Mouse (Mus musculus): Measurements from ENCODE around the gene Erg.

Erg gene

DNA sequence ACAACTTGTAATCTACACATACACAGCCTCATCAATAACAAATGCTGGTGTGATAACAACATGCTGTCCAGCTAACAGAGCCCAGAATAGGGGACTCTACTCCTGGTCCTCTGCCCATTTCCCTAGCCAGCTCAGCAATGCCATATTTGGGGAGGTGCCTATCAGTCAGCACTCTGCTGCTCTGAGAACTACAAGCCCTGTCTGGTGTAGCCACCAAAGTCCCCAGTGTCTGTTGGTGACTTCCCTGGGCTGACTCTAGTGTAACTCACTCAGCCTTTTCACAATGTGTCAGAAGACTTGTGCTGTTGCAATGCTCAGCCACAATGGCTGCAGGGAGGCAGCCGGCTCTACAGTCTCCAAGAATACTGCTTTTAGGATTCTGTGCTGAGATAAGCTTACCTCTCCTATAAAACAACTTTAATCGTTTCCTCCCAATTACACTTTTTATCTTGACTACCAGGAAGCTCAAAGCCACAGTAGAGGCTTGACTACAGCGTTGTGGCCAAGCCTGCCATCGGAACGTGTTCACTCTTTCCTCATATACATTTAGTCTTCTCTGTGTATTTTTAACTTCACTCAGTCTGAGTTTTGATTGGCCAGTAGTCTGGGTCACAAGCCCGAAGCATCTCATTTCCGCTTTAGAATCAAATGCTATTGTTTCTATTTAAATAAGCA is 201.0 kb downstream of the Erg start:
- no peak for DNase-seq

DNA sequence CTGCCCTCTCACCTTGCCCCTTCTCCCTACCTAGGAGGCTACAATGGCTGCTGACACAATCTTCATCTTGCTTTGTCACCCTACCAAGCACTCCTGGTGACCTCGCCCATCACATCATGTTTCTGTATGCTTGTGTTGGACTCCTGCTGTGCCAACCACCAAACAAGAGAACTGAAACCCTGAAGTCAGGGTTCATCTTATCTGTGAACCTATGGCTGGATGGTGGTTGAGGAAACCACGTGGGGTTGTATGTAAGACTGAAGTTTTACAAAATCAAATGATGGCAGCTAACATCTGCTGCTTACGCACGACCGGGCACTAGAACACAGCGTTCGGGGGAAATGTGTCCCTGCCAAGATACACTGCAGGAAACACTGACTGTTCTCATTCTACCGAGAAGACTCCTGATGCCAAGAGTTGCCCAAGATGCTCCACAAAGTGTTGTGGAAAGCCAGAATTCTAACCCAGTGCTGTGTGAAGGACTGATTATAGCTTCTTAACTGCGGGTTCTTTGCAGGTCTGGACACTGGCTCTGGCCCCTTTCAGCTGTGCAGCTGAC is 201.7 kb downstream of the Erg start:
- DNase-seq: no peak

DNA sequence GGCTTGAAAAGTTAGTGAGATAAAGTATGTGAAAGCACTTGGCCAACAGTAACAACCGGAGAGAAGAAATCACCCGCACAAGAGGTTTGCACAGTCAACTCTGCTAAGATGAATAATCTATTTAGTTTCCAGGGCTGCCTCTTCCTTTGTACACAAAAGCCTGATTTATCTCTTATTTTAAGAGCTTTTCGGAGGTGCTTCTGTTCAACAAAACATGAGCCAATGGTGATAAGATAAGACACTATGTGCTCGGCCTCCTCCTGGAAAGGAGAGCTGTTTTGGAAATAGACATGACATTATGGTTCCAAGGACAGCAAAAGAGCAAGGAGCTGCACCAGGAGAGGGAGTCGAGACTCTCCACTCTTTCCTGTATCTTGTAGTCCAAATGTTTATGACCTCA is 204.1 kb downstream of the Erg start:
- DNase-seq: no peak

DNA sequence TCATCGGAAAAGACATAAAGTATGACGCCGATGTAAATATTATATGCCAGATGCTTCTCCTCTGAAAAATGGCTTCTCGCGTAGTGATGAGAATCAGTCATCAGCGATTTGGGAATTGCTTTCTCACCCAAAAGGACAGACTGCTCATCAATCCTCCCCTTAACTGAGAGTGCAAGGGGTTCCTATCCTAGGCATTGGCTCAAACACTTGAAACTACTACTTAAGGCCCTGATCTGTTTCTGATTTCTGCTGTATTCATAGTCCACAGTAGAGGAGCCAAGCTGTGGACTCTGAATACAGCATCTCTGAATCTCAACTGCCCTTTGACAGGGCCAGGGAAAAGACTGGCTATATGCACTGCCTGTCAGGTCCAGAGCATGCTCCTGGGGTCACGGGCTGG is 209.6 kb downstream of the Erg start:
- DNase-seq: no peak

DNA sequence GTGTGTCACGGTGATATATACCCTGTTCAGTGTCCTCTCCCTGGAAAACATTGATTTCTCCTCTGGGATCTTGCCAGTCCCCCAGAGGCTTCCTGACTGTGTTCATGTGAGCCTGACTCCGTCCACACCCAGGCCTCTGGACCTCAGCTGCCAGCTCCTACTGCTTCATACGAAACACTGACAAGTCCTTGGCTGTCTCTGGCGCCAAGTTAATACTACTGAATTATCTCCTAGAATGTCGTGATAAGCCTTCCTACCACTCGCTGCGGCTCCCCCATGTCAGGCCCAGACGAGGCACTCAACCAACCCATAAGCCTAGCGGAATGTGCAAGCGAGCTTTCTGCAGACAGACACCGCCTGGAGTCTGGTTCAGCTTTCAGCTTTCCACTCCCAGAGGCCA is 210.0 kb downstream of the Erg start:
- no peak for DNase-seq

DNA sequence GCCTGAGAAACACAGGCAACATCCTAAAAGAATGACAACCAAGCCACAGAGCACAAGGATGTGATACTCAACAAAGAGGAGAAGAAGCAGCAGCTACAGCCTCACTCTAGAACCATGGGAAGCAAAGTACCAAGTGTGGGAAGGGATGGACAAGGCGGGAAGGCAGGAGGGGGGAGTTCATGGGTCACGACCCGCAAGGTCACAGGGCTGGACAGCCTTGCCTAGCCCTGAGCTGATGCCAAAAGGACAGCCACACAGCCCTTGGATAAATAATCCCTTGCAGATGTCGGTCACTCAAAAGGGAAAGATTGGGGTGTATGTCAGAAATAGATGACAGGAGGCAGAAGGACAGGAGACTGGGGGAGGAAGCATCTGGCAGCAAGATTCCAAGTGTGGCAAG is 211.7 kb downstream of the Erg start:
- DNase-seq: no peak

DNA sequence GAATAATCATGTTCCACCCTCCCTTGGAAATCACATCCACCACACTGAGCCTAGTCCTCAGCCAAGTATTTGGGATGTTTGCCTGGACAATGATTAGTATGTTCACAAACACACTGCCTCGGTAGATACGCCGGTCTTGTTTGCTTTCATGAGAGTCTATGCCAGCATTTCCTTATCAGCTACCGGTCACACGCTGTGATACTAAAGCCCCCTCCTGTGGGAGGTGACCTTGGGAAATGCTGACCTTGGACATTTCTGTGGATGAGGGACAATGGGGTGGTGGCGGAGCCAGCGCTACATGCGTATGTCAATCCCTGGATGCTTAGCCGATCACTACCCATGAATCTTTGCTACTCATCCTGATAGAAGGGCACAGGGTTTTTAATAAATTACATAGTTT is 213.4 kb downstream of the Erg start:
- DNase-seq: no peak

DNA sequence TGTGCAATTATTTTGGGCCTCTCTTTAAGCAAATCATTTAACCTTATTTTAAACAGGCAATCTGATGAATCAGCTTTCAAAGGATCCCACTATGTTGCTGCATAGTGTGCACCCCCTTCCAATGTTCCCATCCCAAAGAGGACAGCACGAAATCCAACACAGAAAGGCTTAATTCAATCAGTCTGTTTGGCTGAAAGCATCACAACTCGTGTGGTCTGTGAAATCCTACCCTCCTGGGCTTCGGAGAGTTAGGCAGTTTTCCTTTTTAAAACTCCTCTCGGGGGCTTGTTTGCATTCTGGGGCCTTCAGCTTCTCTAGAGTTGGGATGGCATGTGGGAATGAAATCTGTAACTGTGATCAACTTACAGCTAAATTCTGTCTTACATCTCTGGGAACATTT is 214.7 kb downstream of the Erg start:
- DNase-seq: no peak

DNA sequence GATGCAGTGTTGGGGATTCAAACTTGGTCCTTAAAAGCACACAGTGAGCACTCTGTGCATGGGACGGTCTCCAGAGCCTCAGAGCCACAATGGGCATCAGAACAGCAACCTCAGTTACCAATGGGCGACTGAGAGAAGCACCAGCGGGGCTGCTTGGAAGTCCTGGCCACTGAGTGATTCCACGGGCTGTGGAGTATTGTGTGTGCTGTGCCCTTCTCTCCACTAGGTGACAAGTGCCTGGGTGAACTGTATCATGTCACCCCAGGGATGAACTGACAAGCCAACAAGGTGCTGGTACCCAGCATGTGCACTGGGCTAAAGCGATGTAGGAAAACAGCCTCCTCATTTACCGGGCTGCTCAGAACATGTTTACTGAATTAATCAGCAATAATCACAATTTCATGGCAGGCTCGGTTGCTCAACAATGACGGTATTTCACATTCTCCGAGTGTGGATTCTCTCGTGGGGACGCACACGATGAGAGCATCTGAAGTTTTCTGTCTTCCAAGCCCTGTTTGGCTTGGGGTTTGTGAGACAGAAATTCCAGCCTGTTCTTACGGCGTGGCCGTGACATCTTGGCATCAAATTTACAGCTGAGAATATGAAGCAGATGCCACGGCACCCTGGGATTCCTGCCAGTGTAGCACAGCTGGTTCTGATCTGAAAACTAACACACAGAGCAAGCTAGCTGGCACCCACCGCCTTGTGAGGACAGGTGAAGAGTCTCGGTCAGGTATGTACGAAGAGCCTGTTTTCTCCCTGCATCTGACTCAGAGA is 219.2 kb downstream of the Erg start:
- no peak for DNase-seq

DNA sequence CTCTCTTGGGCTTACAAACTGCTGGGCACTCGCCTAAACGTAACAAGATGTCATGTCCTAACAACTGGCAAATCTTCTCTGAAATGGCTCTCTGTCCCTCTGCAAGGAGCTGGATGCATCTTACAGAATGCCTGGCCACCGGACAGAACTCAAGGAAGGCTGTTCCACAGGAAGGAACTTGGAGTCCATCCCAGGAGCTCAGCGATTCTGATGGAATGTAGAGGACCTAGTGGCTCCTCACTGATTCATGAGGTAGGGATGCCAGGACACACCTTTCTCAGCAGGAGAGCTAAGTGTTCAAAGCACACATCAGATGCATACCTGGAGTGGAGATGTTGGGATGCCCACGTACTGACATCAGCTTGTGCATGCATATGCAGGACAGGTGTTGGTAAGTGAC is 221.2 kb downstream of the Erg start:
- no peak for DNase-seq

DNA sequence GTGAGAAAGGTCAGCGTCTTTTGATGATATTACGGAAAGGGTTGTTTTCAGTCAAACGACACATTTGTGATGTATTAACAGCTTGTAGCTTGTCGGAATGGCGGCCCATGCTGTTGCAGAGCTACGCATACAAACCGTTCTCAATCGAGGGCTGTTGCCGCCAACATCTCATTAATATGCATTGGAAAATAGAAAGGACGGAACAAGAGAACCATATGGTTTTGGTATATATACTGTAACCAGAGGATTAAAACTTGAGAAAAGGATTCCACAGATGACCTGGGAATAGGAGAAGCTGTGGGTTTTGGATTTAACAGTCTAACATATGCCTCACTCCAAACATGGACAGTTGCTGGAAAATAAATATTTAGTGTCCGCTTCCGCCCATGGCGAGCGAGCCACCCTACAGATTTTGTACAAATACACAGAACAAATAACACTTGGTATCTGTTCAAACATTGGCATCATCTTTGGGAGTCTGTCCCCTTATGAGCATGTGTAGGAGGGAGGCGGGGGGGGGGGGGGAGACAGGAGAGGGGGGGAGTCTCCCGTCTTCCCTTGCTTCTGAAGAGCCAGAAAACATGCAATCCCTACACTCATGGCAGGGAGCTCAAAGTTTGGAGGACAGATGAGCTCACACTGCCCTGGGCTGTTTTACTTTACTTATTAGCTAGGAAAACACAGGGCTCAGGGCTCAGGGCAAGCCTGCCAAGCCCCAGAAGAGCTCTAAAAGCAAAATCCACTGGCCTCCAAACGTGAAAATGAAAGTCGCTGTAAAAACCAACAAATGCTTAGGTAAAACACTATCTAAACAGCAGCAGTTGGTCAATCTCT is 222.5 kb downstream of the Erg start:
- DNase-seq: no peak

DNA sequence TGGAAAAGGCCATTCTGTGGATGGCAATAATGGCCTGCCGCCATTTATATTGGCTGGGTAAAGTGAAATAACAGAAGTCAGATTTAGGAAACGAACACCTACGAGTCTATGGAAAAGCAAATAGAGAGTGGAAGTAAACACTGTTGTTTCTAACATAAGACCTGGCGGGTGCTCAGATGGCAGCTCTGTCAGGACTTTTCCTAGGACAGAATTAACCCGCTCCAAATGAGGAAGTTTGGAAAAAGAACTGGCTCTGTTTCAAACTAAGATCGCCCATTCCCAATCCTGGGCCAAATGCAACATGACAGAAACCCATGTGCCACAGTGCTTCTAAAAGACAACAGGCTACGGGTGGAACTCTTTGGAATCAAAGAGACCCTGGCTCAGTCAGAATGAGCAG is 224.4 kb downstream of the Erg start:
- no peak for DNase-seq

DNA sequence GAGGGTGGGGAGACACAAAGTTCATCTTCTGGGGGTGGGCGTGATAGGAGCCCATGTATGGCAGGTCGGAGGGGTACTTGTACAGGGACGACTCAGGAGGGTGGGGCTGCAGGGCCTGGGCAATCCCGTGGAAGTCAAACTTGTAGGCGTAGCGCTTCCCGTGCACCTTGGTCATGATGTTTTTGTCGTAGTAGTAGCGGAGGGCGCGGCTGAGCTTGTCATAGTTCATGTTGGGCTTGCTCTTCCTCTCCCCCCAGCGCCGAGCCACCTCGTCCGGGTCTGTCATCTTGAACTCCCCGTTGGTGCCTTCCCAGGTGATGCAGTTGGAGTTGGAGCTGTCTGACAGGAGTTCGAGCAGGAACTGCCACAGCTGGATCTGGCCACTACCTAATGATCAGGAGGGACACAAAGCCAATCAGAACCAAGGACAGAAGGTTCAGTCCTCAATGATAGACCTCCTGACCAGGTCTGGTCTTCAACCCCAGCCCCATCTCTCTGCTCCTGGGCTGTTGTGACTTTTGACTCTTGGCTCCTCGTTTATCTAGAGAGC is 225.4 kb downstream of the Erg start:
- no peak for DNase-seq

DNA sequence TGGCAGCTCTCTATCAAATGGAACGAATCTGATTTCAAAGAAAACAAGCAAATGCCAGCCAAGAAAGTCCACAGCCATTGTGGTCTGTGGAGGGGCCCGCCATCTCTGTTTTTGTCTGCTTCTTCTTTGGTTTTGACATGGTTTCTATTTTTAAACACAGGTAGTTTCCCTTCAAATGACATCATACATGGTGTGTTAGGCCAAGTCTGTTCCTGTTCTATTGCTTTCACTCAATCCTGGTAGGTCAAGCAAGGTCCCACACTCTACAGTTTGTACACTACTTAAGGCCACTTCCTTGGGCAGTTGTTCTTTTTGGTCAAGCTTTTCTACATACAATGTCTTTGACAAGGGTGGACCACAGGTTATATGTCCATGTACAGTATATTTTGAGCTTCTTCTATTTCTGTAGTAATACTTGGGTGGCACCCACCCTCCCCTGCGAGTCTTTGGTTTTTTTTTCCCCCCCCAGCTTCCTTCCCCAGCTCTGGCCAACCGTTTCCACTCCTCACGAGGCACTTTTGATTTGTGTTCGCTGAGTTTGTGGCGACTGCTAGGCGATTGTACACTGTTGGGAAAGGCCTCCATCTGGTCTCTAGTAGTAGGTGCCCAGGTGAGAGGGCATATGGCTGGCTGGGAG is 226.1 kb downstream of the Erg start:
- DNase-seq: no peak

DNA sequence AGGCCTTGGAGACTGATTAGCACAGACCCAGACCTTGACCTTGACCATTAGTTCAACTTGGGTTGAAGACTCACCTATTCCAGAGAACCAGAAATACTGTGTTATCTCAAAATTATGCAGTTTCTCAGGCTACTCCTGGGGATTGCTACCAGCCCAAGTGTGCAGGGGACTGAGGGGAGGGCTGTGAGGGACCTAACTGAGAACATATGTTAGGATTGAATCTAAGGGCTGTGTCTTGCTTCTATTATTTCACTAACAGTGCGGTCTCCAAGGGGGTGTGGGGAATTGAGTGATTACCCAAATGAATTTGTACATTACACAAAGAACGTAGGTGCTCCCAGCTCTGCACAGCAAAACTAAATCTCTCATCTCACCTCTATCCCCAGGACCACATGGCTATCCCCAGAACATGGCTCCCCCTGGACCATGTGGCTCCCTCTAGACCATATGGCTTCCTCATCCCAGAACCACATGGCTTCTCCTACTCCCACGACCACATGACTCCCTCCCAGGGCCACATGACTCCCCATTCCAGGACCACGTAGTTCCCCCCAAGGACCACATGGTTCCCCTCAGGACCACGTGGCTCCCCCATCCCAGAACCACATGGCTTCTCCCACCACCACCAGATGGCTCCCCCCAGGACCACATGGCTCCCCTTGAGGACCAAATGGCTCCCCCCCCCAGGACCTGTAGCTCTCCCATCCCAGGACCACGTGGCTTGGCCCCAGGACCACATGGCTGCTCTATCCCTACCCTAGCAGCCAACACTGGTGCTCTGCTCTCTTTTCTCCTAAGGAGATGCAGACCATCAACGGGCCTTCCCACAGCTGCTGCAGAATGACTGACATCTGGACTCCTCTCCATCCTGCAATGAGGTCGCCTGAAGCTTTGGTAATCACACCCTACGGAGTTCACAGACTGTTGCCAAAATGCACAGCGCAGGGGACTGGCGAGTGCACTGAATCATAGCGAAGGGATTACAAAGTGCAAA is 229.1 kb downstream of the Erg start:
- no peak for DNase-seq

DNA sequence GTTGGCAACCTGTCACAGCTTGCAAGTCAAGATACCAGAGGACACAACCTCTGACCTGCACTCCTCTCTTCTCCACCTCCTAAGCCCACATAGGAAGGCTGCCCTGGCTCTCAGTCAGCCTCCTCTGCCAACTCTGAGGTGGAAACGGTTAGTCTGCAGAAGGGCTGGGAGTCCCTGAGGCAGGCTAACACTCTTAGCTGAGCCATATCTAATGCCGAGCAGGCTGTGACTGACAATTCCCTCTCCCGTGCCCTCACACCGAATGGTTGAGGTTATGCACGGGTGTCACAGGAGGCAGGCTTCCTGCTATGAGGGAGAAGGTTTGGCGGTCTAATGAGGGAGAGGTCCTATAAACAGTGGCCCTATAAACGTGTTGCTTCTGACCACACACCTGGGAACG is 232.6 kb downstream of the Erg start:
- DNase-seq: no peak

DNA sequence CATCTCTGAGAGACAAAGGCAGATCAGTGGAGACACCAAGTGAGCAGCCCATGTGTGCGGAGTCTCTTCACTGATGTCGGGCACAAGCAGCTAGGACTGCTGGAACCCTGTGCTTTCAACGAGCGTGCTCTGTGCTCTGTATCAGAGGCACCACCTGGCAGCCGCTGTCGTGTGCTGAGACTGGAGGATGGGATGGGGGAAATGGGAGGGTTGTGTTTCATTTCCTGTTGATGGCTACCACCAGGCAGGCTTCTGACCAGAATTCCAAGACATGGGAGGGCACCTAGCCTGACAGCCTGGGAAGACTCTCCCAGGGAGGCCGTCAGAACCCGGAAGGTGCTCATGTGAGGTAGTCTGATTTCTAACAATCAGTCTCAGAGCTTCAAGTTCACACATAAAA is 234.1 kb downstream of the Erg start:
- peak; percentile 12 to 29 for DNase-seq

DNA sequence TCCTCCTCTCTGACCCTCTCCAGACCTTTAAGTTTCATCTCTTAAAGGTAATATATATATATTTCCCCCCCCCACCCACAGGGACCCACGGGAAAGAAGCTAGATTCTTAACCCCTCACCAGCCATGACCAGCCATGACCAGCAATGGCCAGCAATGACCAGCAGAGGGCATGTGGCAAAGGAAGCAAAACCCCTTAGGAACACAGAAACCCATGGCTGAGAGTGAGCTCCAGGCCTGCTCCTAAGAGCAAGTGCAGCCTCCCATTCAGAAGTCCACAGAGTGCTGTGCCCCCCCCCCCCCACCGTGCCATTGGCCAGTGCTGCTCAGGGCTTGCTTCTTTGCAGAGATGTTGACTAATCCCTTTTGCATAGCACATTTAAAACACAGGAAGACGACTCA is 235.9 kb downstream of the Erg start:
- DNase-seq: peak in 1 of 2 experiments; percentile 42

DNA sequence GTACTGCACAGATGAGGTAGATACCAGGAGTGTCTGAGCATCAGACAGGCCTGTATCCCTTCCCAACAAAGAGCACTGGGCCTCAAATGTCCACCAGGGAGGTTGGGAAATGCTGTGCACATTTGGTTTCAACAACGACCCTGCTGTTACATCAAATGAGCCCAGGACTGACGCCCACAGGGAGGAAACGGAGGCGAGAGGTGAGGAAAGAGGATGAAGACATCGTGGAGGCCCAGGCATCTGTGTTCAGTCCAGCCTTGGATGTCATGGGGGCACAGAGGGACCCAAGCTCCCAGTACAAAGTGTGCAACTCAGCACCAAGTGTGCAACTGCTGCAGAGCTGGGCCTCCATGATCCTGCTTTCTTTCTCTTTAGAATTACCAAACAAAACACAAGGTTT is 236.6 kb downstream of the Erg start:
- no peak for DNase-seq

DNA sequence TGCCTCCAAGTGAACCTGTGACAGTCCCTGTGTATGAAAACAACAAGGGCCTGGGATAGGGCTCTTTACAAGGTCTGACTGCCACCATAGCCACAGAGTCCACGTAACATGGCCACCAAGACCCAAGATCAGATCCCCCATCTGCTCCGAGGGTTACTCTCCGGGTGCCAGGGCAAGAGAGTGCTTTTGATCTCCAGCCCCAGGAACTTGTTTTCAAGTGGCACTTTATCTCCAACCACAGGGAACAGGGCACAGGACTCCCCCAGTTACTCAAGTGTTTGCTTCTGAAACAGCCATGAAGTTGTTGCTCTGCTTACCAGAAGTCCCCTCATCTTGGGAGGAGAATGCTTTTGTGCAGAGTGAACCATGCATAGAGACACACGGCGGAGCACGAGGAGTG is 237.0 kb downstream of the Erg start:
- DNase-seq: no peak

DNA sequence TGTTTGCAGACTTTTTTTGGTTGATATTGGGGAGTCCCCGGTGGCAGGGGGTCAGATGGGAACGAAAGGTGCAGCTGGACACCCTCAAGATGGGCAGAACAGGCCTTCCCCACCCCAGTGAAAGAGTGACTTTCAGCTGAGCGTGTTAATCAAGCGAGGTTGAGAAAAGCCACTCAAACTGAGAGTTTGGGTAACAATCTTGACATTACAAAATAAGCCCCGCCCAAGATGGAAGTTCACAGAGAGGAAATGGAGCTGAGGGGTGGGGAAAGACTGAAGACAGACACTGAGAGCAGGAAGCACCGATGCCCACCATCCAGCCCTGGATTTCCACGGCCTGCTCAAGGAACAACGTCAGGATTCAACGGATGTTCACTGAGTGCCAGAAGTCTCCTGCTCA is 237.8 kb downstream of the Erg start:
- DNase-seq: no peak
